Mouse (Mus musculus) CH12.LX (cell line): Measurements from ENCODE around the gene Lrig1. TPM values are rescaled to one million over a fixed set of nuclear protein-coding genes. Genes with fewer than 3 reads are reported as not detected.

ENCODE experiments used
- DNase-seq: peaks from one replicate; pipeline ENCODE4 v3.0.0-alpha.2; 2013; ENCODE audit errors: extremely low read depth
- H3K27ac ChIP-seq: 2 replicates; pipeline ENCODE4 v1.5.1; 2012; ENCODE audit warnings: low read depth, mild to moderate bottlenecking, control low read depth, moderate library complexity; ENCODE audit not compliant: insufficient read depth
- H3K27me3 ChIP-seq: replicated peaks from 2 replicates; pipeline ENCODE3; 2012; ENCODE audit warnings: inconsistent platforms
- H3K36me3 ChIP-seq, 2 experiments: replicated peaks in 1 of 2; 2 replicates each; pipeline versions ENCODE3 to v1.6.1; 2012; ENCODE audit warnings: inconsistent platforms in 1 of 2, low read length in 1 of 2, mild to moderate bottlenecking in 1 of 2, mixed read lengths in 1 of 2, moderate library complexity in 1 of 2; ENCODE audit not compliant: control insufficient read depth in 1 of 2, insufficient read depth in 1 of 2
- H3K4me1 ChIP-seq, 2 experiments: 2 replicates each; pipeline ENCODE4 v1.6.1; 2012; ENCODE audit warnings: inconsistent platforms in 1 of 2, moderate library complexity in 1 of 2; ENCODE audit not compliant: insufficient read depth in 2 of 2, control insufficient read depth in 1 of 2
- H3K4me2 ChIP-seq: 2 replicates; pipeline ENCODE4 v1.6.1; 2012; ENCODE audit warnings: low read depth, mild to moderate bottlenecking, control low read depth; ENCODE audit not compliant: poor library complexity, insufficient read depth, severe bottlenecking
- H3K4me3 ChIP-seq, 3 experiments: fragments of 150-350 bp in 1 of 3; sonication (generic) in 1 of 3; replicated peaks in 1 of 3; 2 replicates each; pipeline versions ENCODE3 to v1.5.1; 2011 to 2012; ENCODE audit warnings: low read depth in 2 of 3, low read length in 2 of 3, mild to moderate bottlenecking in 2 of 3, moderate library complexity in 2 of 3, control low read depth in 1 of 3, improper control_type of control experiment in 1 of 3, inconsistent platforms in 1 of 3, mixed read lengths in 1 of 3; ENCODE audit not compliant: poor library complexity in 1 of 3
- H3K79me2 ChIP-seq: replicated peaks from 2 replicates; pipeline ENCODE4 v1.6.1; 2012; ENCODE audit warnings: mild to moderate bottlenecking, moderate library complexity; ENCODE audit not compliant: control insufficient read depth, poor library complexity, insufficient read depth, severe bottlenecking; ENCODE audit errors: extremely low read depth
- H3K9ac ChIP-seq: 2 replicates; pipeline ENCODE4 v1.6.1; 2012; ENCODE audit warnings: low read depth, mild to moderate bottlenecking, control low read depth, moderate library complexity; ENCODE audit not compliant: insufficient read depth
- H3K9me3 ChIP-seq: replicated peaks from 2 replicates; pipeline ENCODE3; 2012; ENCODE audit warnings: low read length, inconsistent platforms, mixed read lengths
- CHD1 ChIP-seq: IDR thresholded peaks from 2 replicates; pipeline ENCODE4 v1.6.1; 2012; ENCODE audit warnings: low read depth, low read length, improper control_type of control experiment, inconsistent platforms
- CTCF ChIP-seq, 2 experiments: IDR thresholded peaks in 1 of 2; conservative IDR thresholded peaks in 1 of 2; 2 replicates each; pipeline ENCODE4 v1.5.1; 2011 to 2012; ENCODE audit warnings: low read depth in 2 of 2, low read length in 2 of 2, improper control_type of control experiment in 1 of 2, inconsistent platforms in 1 of 2, mild to moderate bottlenecking in 1 of 2, moderate library complexity in 1 of 2
- E2F4 ChIP-seq: IDR thresholded peaks from 2 replicates; pipeline ENCODE4 v1.6.1; 2011; ENCODE audit warnings: low read depth, low read length, improper control_type of control experiment; ENCODE audit not compliant: insufficient replicate concordance
- ELF1 ChIP-seq: IDR thresholded peaks from 2 replicates; pipeline ENCODE4 v1.6.1; 2014; ENCODE audit warnings: low read depth, mild to moderate bottlenecking, inconsistent platforms, low read length, improper control_type of control experiment
- GABPA ChIP-seq: IDR thresholded peaks from 2 replicates; pipeline ENCODE4 v1.6.1; 2012; ENCODE audit warnings: low read depth, low read length, improper control_type of control experiment, inconsistent platforms; ENCODE audit not compliant: insufficient replicate concordance
- HCFC1 ChIP-seq: IDR thresholded peaks from 2 replicates; pipeline ENCODE4 v1.6.1; 2012; ENCODE audit warnings: low read depth, mild to moderate bottlenecking, inconsistent platforms, low read length, improper control_type of control experiment
- JUN ChIP-seq: IDR thresholded peaks from 2 replicates; pipeline ENCODE4 v1.6.1; 2011; ENCODE audit warnings: low read depth, mild to moderate bottlenecking, low read length, improper control_type of control experiment, moderate library complexity; ENCODE audit not compliant: insufficient read depth
- MAZ ChIP-seq: IDR thresholded peaks from 2 replicates; pipeline ENCODE4 v1.6.1; 2012; ENCODE audit warnings: low read depth, mild to moderate bottlenecking, inconsistent platforms, low read length, improper control_type of control experiment, moderate library complexity
- MEF2A ChIP-seq: IDR thresholded peaks from 2 replicates; pipeline ENCODE4 v1.6.1; 2014; ENCODE audit warnings: low read depth, mild to moderate bottlenecking, inconsistent platforms, low read length, improper control_type of control experiment, borderline replicate concordance
- MXI1 ChIP-seq: IDR thresholded peaks from 2 replicates; pipeline ENCODE4 v1.6.1; 2011; ENCODE audit warnings: mild to moderate bottlenecking, low read depth, low read length, improper control_type of control experiment
- MYC ChIP-seq: IDR thresholded peaks from 2 replicates; pipeline ENCODE4 v1.6.1; 2011; ENCODE audit warnings: low read depth, mild to moderate bottlenecking, improper control_type of control experiment, low read length
- NELFE ChIP-seq: IDR thresholded peaks from 2 replicates; pipeline ENCODE4 v1.6.1; 2011; ENCODE audit warnings: low read depth, low read length, improper control_type of control experiment
- NRF1 ChIP-seq: IDR thresholded peaks from 2 replicates; pipeline ENCODE4 v1.6.1; 2014; ENCODE audit warnings: low read depth, mild to moderate bottlenecking, inconsistent platforms, low read length, improper control_type of control experiment, moderate library complexity
- POLR2AphosphoS2 ChIP-seq: IDR thresholded peaks from 2 replicates; pipeline ENCODE4 v1.6.1; 2011; ENCODE audit warnings: low read depth, low read length, improper control_type of control experiment
- RAD21 ChIP-seq: IDR thresholded peaks from 2 replicates; pipeline ENCODE4 v1.6.1; 2011; ENCODE audit warnings: low read depth, mild to moderate bottlenecking, low read length, improper control_type of control experiment, moderate library complexity
- RCOR1 ChIP-seq: conservative IDR thresholded peaks from 2 replicates; pipeline ENCODE4 v1.6.1; 2012; ENCODE audit warnings: low read depth, mild to moderate bottlenecking, inconsistent platforms, low read length, improper control_type of control experiment
- SIN3A ChIP-seq: IDR thresholded peaks from 2 replicates; pipeline ENCODE4 v1.6.1; 2012; ENCODE audit warnings: low read length, improper control_type of control experiment, inconsistent platforms
- SMC3 ChIP-seq: IDR thresholded peaks from 2 replicates; pipeline ENCODE4 v1.6.1; 2011; ENCODE audit warnings: low read depth, low read length, improper control_type of control experiment
- USF1 ChIP-seq: IDR thresholded peaks from 2 replicates; pipeline ENCODE4 v1.6.1; 2014; ENCODE audit warnings: low read depth, mild to moderate bottlenecking, inconsistent platforms, low read length, improper control_type of control experiment
- ZC3H11A ChIP-seq: IDR thresholded peaks from 2 replicates; pipeline ENCODE4 v1.6.1; 2012; ENCODE audit warnings: low read depth, mild to moderate bottlenecking, inconsistent platforms, low read length, improper control_type of control experiment
- ZMIZ1 ChIP-seq: IDR thresholded peaks from 2 replicates; pipeline ENCODE4 v1.6.1; 2012; ENCODE audit warnings: low read depth, mild to moderate bottlenecking, inconsistent platforms, low read length, improper control_type of control experiment
- ZNF384 ChIP-seq: IDR thresholded peaks from 2 replicates; pipeline ENCODE4 v1.6.1; 2012; ENCODE audit warnings: low read depth, low read length, improper control_type of control experiment, inconsistent platforms
- dilution Hi-C: fragments of 300-500 bp; cut with MboI; formaldehyde crosslinking; loops from 2 replicates; pipeline ENCODE4 v1.14.3; 2020; ENCODE audit warnings: low sequenced_read_pairs; ENCODE audit not compliant: extremely low pct_unique_long_range_greater_than_20kb, extremely low pct_ligation_motif_present
- in situ Hi-C: fragments of 300-500 bp; cut with MboI; formaldehyde crosslinking; loops from 3 replicates; pipeline ENCODE4 v1.14.3; 2019; ENCODE audit warnings: low sequenced_read_pairs, low pct_ligation_motif_present, low pct_unique_long_range_greater_than_20kb, mixed read lengths
- polyA plus RNA-seq: library from polyadenylated mRNA; unstranded; fragments of >175 nt; gene quantifications from 2 replicates; pipeline ENCODE4 v1.2.1, GENCODE M21; 2012; ENCODE audit warnings: low read depth; ENCODE audit not compliant: insufficient read length
- total RNA-seq, 2 experiments: library from RNA; depleted of rRNA; stranded (reverse); fragments of 300-350 nt in 1 of 2; fragments of >200 nt in 1 of 2; gene quantifications; 2 replicates each; pipeline ENCODE4 v1.2.3; 2012 to 2014

The Lrig1 gene
- total and polyA plus RNA-seq, 3 experiments = 0.43 TPM; not detected in 2

- no peak for DNase-seq
- Histone ChIP-seq H3K4me1 (peaks cover 0 to 7% of the 10 kb centered on the region in 2 experiments; a peak in 2 of 4 replicates), H3K27ac (no peak overlapping the region), H3K4me2 (no peak overlapping the region), H3K36me3 (no peaks in the 10 kb centered on the region), H3K9ac (no peak overlapping the region), H3K4me3 (no peak overlapping the region), H3K27me3 (no peaks in the 10 kb centered on the region), H3K79me2 (no peaks in the 10 kb centered on the region), H3K9me3 (no peaks in the 10 kb centered on the region)
- TF ChIP-seq RCOR1 (no peak), SMC3 (no peak), ZNF384 (no peak), SIN3A (no peak), USF1 (no peak), CTCF (conservative IDR thresholded peaks at IDR 0.05 in 1 of 2, IDR thresholded peaks at IDR 0.05 in 1 of 2; ENCODE audit: low read depth in 2 of 2, low read length in 2 of 2) (no peak), JUN (no peak), ELF1 (no peak), HCFC1 (no peak), MYC (no peak), RAD21 (no peak), ZMIZ1 (no peak), MAZ (no peak), NELFE (no peak), E2F4 (no peak), POLR2AphosphoS2 (no peak)
- dilution Hi-C loops = no loop called here
- in situ Hi-C loops = no loop called here
Measured at GRCm38 (mm10) chr6:94646274-94646863, 53.6 kb downstream of the Lrig1 start.

GRCm38 (mm10) chr6:94645723-94646122 lies 54.2 kb downstream of the Lrig1 start:
- Histone ChIP-seq H3K36me3 (no peaks in the 10 kb centered on the region), H3K27me3 (no peaks in the 10 kb centered on the region), H3K79me2 (no peaks in the 10 kb centered on the region), H3K4me1 (peaks cover 0 to 7% of the 10 kb centered on the region in 2 experiments; a peak in 2 of 4 replicates), H3K9me3 (no peaks in the 10 kb centered on the region), H3K4me3 (no peak overlapping the region), H3K27ac (no peak overlapping the region), H3K9ac (no peak overlapping the region), H3K4me2 (no peak overlapping the region)
- in situ Hi-C loops (no loop called here), dilution Hi-C loops (no loop called here)
- TF ChIP-seq NRF1 (no peak), MXI1 (no peak), CHD1 (no peak), POLR2AphosphoS2 (no peak), MEF2A (no peak), ZC3H11A (no peak), GABPA (no peak)
- DNase-seq = no peak
